Mouse (Mus musculus): ENCODE measurements around the gene Traf6. TPM values are rescaled to one million over a fixed set of nuclear protein-coding genes. Genes with fewer than 3 reads are reported as not detected.

Gene Traf6
- polyA plus RNA-seq, 1 experiment from 2014 or later = 7.4 TPM

DNA sequence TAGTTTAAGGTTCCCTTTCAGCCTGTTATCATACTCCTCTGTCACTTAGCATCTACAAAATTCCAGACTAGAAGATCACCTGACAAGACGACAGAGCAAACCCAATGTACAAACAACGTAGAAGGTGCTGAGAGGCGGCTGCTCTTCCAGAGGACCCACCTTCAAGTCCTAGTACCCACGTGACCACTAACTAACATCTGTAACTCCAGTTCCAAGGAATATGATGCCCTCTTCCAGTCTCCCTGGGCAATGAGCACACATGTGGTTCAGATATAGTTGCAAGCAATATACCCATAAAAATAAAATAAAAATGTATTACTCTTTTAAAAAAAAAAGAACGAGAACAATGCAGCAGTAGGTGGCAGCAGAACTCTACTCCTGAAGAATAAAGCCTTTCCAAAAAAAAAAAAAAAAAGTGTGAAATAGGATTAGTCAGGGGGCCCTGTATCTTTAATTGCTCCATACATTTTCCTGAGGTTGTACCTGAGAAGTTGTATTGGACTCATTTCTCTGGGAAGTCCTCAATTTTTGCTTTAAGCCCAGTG is 27.8 kb downstream of the Traf6 start:
- 51% methylated on average over 5 of the region's 5 CpGs for whole genome bisulfite sequencing
- H3K36me3 ChIP-seq = no peaks in the 10 kb centered on the region
- no peak overlapping the region for H3K4me2 ChIP-seq
- ATAC-seq (ENCODE audit: insufficient read depth, low FRiP score, low read depth) = no peak
- no peak overlapping the region for H3K27ac ChIP-seq
- no peaks in the 10 kb centered on the region for H3K27me3 ChIP-seq (replicated peaks)
- no peak overlapping the region for H3K4me3 ChIP-seq (replicated peaks)
- no peaks in the 10 kb centered on the region for H3K9me3 ChIP-seq
- H3K4me1 ChIP-seq = no peaks in the 10 kb centered on the region
- no peak overlapping the region for H3K9ac ChIP-seq

DNA sequence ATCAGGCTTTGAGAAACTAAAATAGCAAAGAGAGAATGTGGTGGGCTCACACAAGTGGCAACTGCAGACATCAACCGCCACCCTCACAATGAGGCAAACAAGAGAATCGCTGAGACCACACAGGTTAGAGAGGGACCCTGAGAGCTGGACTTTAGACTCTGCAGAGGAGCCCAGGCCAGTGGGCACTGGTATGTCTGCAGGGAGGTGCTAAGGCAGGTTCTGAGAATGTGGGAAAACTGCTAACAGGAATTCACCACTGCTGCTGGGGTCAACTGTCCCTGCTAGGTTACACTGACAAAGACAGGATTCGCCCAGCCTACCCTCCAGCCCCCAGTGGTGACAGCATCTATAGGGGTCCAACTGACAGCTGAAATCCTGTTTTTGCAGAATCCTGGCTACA is 33.4 kb downstream of the Traf6 start:
- Histone ChIP-seq H3K4me1 (no peaks in the 10 kb centered on the region; the same call in 1 of the 2 replicates), H3K36me3 (no peaks in the 10 kb centered on the region), H3K4me2 (no peak overlapping the region), H3K9ac (no peak overlapping the region), H3K4me3 (replicated peaks) (no peak overlapping the region), H3K9me3 (no peaks in the 10 kb centered on the region), H3K27ac (no peak overlapping the region), H3K27me3 (replicated peaks) (no peaks in the 10 kb centered on the region)
- ATAC-seq (ENCODE audit: insufficient read depth, low FRiP score, low read depth) = no peak
- 83% methylated on average over 3 of the region's 3 CpGs for WGBS

DNA sequence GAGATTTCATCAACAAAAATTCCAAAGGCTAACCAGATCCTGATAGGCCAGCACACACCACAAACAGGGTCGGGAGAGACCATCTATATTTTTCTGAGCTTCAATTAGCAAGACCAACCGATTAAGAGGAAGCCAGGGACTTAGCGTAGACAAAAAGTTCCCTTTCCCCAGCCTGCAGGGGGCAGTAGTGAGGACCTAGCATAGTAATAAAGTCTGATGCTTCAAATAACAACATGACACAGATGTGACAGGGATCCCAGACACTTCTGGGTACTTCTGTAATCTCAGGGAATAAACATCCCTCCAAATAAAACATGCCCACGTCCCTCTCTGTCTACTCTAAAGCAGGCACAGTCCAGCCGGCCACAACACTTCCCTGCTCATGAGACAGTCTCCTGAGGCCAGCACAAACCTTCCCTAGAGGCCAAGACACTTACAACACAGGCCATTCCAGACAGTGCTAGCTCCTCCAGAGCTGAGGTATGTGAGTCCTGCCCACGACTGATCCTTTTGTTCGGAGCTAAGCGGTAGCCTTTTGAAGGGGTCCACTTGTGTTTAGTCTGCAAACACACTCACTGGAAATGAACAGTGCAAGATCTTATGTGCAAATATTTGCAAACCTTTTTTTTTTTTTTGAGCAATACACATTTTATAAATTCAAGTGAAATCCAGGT is 37.6 kb downstream of the Traf6 start:
- H3K4me1 ChIP-seq = no peaks in the 10 kb centered on the region; the same call in 1 of the 2 replicates

GRCm38 (mm10) chr2:101717162-101717561 is 38.9 kb downstream of the Traf6 start:
- Histone ChIP-seq H3K27me3 (replicated peaks) (no peaks in the 10 kb centered on the region), H3K4me3 (replicated peaks) (no peak overlapping the region), H3K36me3 (no peaks in the 10 kb centered on the region), H3K4me1 (no peaks in the 10 kb centered on the region; the same call in 1 of the 2 replicates), H3K9me3 (no peaks in the 10 kb centered on the region), H3K27ac (no peak overlapping the region), H3K4me2 (no peak overlapping the region), H3K9ac (no peak overlapping the region)
- no peak for ATAC-seq (ENCODE audit: insufficient read depth, low FRiP score, low read depth)
- WGBS = 92% methylated on average over 13 of the region's 13 CpGs

More for the DNA sequence above, 37.6 kb downstream of the Traf6 start:
- H3K9ac ChIP-seq = no peak overlapping the region
- H3K4me2 ChIP-seq = no peak overlapping the region
- H3K36me3 ChIP-seq = no peaks in the 10 kb centered on the region
- H3K4me3 ChIP-seq (replicated peaks) = no peak overlapping the region
- ATAC-seq (ENCODE audit: insufficient read depth, low FRiP score, low read depth) = peak; percentile 79; the same call in 1 of the 2 replicates
- no peaks in the 10 kb centered on the region for H3K9me3 ChIP-seq
- 68% methylated on average over 8 of the region's 8 CpGs for whole genome bisulfite sequencing
- H3K27ac ChIP-seq = no peak overlapping the region
- no peaks in the 10 kb centered on the region for H3K27me3 ChIP-seq (replicated peaks)

- no peak for ATAC-seq (ENCODE audit: insufficient read depth, low FRiP score, low read depth)
- Histone ChIP-seq H3K9me3 (no peaks in the 10 kb centered on the region), H3K4me1 (0 out of 2 replicates have a peak, but pooled peaks cover 4% of the 10 kb centered on the region), H3K36me3 (no peaks in the 10 kb centered on the region), H3K4me2 (no peak overlapping the region), H3K4me3 (replicated peaks) (no peak overlapping the region), H3K27ac (no peak overlapping the region), H3K27me3 (replicated peaks) (no peaks in the 10 kb centered on the region), H3K9ac (no peak overlapping the region)
- WGBS = 86% methylated on average over 4 of the region's 4 CpGs
Observed at GRCm38 (mm10) chr2:101721835-101722234, 43.6 kb downstream of the Traf6 start.

GRCm38 (mm10) chr2:101722370-101723332 is 44.4 kb downstream of the Traf6 start:
- no peak overlapping the region for H3K4me3 ChIP-seq (replicated peaks)
- no peak for ATAC-seq (ENCODE audit: insufficient read depth, low FRiP score, low read depth)
- H3K4me2 ChIP-seq = no peak overlapping the region
- 0 out of 2 replicates have a peak, but pooled peaks cover 4% of the 10 kb centered on the region for H3K4me1 ChIP-seq
- no peaks in the 10 kb centered on the region for H3K36me3 ChIP-seq
- H3K9ac ChIP-seq = no peak overlapping the region
- H3K9me3 ChIP-seq = no peaks in the 10 kb centered on the region
- no peaks in the 10 kb centered on the region for H3K27me3 ChIP-seq (replicated peaks)
- WGBS = 56% methylated on average over 8 of the region's 8 CpGs
- no peak overlapping the region for H3K27ac ChIP-seq

GRCm38 (mm10) chr2:101723333-101723881 is 45.2 kb downstream of the Traf6 start:
- Histone ChIP-seq H3K9ac (no peak overlapping the region), H3K4me3 (replicated peaks) (no peak overlapping the region), H3K4me2 (no peak overlapping the region), H3K9me3 (no peaks in the 10 kb centered on the region), H3K36me3 (no peaks in the 10 kb centered on the region), H3K27me3 (replicated peaks) (no peaks in the 10 kb centered on the region), H3K4me1 (0 out of 2 replicates have a peak, but pooled peaks cover 4% of the 10 kb centered on the region), H3K27ac (no peak overlapping the region)
- 75% methylated on average over 10 of the region's 10 CpGs for WGBS
- ATAC-seq (ENCODE audit: insufficient read depth, low FRiP score, low read depth) = no peak

- Histone ChIP-seq H3K27me3 (replicated peaks) (no peaks in the 10 kb centered on the region), H3K36me3 (no peaks in the 10 kb centered on the region)
Observed at GRCm38 (mm10) chr2:101727787-101728186, 49.6 kb downstream of the Traf6 start.

DNA sequence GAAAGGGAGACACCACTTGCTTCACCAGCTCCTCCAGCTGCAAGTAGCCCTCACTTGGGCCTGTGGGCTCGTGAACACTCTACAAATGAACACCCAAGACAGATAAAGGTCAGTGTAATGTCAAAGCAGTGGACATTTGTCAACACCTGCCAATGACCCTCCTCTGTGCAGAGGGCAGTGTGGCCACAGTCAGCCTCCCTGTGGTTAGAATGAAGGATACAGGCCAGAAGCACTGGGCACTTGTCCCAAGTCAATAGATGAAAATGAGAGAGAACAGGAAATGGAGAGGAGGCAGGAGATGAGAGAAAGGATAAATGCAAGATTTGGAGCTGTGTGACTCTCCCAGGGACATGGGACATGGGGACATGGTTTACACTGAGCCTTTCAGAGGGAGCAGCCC is 51.2 kb downstream of the Traf6 start:
- Histone ChIP-seq H3K27ac (no peak overlapping the region), H3K9me3 (no peaks in the 10 kb centered on the region), H3K9ac (no peak overlapping the region), H3K36me3 (no peaks in the 10 kb centered on the region), H3K4me2 (no peak overlapping the region), H3K4me1 (no peaks in the 10 kb centered on the region), H3K27me3 (replicated peaks) (no peaks in the 10 kb centered on the region), H3K4me3 (replicated peaks) (no peak overlapping the region)
- WGBS = 49% methylated on average over 1 of the region's 1 CpGs
- no peak for ATAC-seq (ENCODE audit: insufficient read depth, low FRiP score, low read depth)

More at GRCm38 (mm10) chr2:101727787-101728186, 49.6 kb downstream of the Traf6 start:
- H3K9me3 ChIP-seq = no peaks in the 10 kb centered on the region
- no peak overlapping the region for H3K4me3 ChIP-seq (replicated peaks)
- H3K4me1 ChIP-seq = 0 out of 2 replicates have a peak, but pooled peaks cover 4% of the 10 kb centered on the region
- H3K4me2 ChIP-seq = no peak overlapping the region
- no peak for ATAC-seq (ENCODE audit: insufficient read depth, low FRiP score, low read depth)
- H3K9ac ChIP-seq = no peak overlapping the region
- H3K27ac ChIP-seq = no peak overlapping the region

GRCm38 (mm10) chr2:101730972-101731371 is 52.7 kb downstream of the Traf6 start:
- Histone ChIP-seq H3K9me3 (no peaks in the 10 kb centered on the region), H3K27me3 (replicated peaks) (no peaks in the 10 kb centered on the region), H3K4me1 (no peaks in the 10 kb centered on the region), H3K4me3 (replicated peaks) (no peak overlapping the region), H3K36me3 (no peaks in the 10 kb centered on the region), H3K27ac (no peak overlapping the region), H3K9ac (no peak overlapping the region), H3K4me2 (no peak overlapping the region)
- no peak for ATAC-seq (ENCODE audit: insufficient read depth, low FRiP score, low read depth)

DNA sequence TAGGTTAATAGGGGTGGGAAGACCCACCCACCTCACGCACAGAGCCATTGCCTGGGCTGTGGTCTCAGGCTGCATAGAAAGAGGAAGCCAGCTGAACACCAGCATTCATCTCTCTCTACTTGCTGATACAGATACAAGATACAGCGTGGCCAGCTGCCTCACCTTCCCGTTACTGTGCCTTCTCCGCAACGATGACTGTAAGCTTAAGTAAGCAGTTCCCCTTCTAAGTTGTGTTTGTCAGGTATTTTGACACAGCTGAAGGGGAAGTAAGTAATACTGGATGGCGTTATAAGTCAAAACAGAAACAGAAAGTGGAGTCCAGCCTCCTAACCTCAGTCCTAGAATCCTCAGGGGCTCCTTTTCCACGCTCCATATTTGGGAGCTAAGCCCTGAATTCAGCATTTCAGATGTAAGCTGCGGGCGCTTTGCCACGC is 54.6 kb downstream of the Traf6 start:
- H3K9me3 ChIP-seq = no peaks in the 10 kb centered on the region
- H3K9ac ChIP-seq = no peak overlapping the region
- H3K4me1 ChIP-seq = no peaks in the 10 kb centered on the region
- no peak overlapping the region for H3K27ac ChIP-seq
- no peak for ATAC-seq (ENCODE audit: insufficient read depth, low FRiP score, low read depth)
- no peaks in the 10 kb centered on the region for H3K27me3 ChIP-seq (replicated peaks)
- WGBS = 77% methylated on average over 10 of the region's 10 CpGs
- H3K4me2 ChIP-seq = no peak overlapping the region
- H3K36me3 ChIP-seq = no peaks in the 10 kb centered on the region
- H3K4me3 ChIP-seq (replicated peaks) = no peak overlapping the region
